Mouse (Mus musculus): ENCODE results near the gene Oas1g. TPM values are rescaled to one million over a fixed set of nuclear protein-coding genes. Genes with fewer than 3 reads are reported as not detected.
"Not testable (repeated sequence)": the region's sequence is repeated elsewhere in the genome, so short reads cannot be mapped to it uniquely, and the experiment has no call there.

Oas1g gene
- polyA plus RNA-seq, 1 experiment from 2014 or later, result 0.45 TPM

DNA sequence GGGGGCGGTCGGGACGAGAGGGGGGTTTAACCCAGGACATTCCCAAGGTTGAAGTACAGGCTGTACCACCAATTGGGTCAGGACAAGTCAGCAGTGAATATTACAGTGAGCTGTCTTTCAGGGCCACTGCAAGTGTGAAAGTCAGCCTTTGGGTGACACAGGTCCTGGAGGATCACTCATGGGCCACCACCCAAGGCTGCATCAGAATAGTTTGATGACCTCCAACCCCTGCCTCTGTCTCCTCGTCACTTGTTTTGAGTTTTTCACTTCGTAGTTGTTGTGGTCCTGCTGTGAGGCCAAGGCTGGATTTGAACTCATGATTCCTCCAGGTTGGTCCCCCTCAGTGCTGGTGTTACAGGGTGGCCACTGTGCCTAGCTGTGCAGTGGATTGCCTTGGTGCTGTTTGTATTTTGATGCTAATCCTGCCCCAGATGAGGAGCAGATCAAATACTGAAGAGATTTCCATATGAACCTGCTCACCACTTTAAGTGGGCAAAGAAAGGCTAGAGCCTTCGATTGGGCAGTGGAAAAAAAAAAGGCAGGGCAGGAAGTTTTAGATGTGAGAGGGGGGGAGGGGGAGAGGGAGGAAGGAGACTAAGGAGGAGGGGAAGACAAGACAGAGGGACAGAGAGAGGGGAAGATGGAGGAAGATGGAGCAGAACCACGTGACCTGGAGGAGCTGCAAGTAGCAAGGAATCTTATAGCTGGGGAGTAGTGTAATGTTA is 20.9 kb upstream of the Oas1g start:
- WGBS, result 53% methylated on average over 7 of the region's 7 CpGs
- no peak for ATAC-seq (ENCODE audit: low FRiP score, low TSS enrichment)

DNA sequence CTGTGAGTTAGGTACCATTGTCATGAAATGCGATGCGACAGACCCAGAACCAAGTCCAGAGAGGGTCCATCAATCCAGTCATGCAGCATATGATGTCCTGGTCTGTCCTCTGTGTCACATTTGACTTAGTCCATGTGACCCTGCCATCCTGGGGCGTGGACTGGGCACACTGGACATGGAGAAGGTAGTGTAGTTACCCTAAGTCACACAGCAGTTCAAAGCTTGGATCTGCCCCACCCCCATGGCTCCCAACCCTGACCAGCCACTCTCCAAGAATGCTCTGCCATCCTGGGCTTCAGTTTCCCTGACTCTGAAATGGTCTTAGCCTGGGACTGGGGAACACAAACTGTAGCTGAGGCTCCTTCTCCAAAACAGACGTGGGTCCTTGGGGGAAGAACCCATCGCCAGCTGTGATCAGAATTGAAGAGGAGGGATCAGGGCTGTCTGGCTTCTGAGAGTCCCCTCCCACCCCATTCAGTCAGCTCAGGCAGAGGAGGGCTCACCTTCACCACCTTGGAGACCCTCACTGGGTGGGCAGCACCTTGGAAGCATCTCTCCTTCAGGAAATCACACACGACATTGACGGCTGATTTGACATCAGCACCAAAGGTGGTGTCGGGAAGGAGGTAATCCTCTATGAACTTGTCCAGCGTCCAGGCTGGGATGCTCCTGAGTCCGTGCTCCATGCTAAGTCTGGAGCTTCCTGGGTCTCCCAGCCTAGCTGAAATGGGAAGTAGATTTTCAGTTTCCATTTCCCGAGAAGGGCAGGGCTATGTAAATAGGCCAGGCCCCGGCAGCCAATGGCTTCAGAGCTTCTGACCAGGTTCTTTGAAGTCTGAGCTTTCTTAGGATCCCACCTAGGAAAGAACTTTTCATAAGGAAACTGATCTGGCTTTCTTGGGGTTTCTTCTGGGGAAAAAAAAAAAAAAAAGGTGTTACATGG is 19.6 kb upstream of the Oas1g start, which contains the start of gene Oas1a:
TSS of gene Oas1a (minus strand) at position 731 of the 943 bp plus-strand sequence.
- H3K4me3 ChIP-seq (ENCODE audit: low read length); H3K36me3 ChIP-seq (ENCODE audit: control insufficient read depth, insufficient read depth, low read length); H3K27me3 ChIP-seq (ENCODE audit: control insufficient read depth, insufficient read depth, low read length); H3K4me1 ChIP-seq (ENCODE audit: control insufficient read depth, insufficient read depth, low read length); H3K27ac ChIP-seq (ENCODE audit: low read depth, low read length); ATAC-seq (ENCODE audit: low FRiP score, low TSS enrichment); H3K4me2 ChIP-seq (replicated peaks; ENCODE audit: low read depth, low read length); H3K9me3 ChIP-seq (ENCODE audit: control insufficient read depth, low read length); H3K9ac ChIP-seq (ENCODE audit: low read depth, low read length): not testable (repeated sequence)
- WGBS, result 36% methylated on average over 8 of the region's 12 CpGs

More for the DNA sequence above, 20.9 kb upstream of the Oas1g start:
- Histone ChIP-seq H3K4me1 (ENCODE audit: control insufficient read depth, insufficient read depth, low read length) (no peaks in the 10 kb centered on the region), H3K4me3 (ENCODE audit: low read length) (no peak overlapping the region), H3K36me3 (ENCODE audit: control insufficient read depth, insufficient read depth, low read length) (no peaks in the 10 kb centered on the region), H3K4me2 (replicated peaks; ENCODE audit: low read depth, low read length) (no peak overlapping the region), H3K9ac (ENCODE audit: low read depth, low read length) (no peak overlapping the region), H3K9me3 (ENCODE audit: control insufficient read depth, low read length) (no peaks in the 10 kb centered on the region), H3K27ac (ENCODE audit: low read depth, low read length) (no peak overlapping the region), H3K27me3 (ENCODE audit: control insufficient read depth, insufficient read depth, low read length) (no peaks in the 10 kb centered on the region)

- H3K4me1 ChIP-seq (ENCODE audit: control insufficient read depth, insufficient read depth, low read length), result no peaks in the 10 kb centered on the region
- no peak for ATAC-seq (ENCODE audit: low FRiP score, low TSS enrichment)
- no peaks in the 10 kb centered on the region for H3K27me3 ChIP-seq (ENCODE audit: control insufficient read depth, insufficient read depth, low read length)
- H3K9ac ChIP-seq (ENCODE audit: low read depth, low read length), result no peak overlapping the region
- no peak overlapping the region for H3K4me2 ChIP-seq (replicated peaks; ENCODE audit: low read depth, low read length)
- no peaks in the 10 kb centered on the region for H3K36me3 ChIP-seq (ENCODE audit: control insufficient read depth, insufficient read depth, low read length)
- no peaks in the 10 kb centered on the region for H3K9me3 ChIP-seq (ENCODE audit: control insufficient read depth, low read length)
- H3K27ac ChIP-seq (ENCODE audit: low read depth, low read length), result no peak overlapping the region
- 92% methylated on average over 5 of the region's 5 CpGs for WGBS
- H3K4me3 ChIP-seq (ENCODE audit: low read length), result no peak overlapping the region
Measured at GRCm38 (mm10) chr5:120902056-120902455, 14.6 kb upstream of the Oas1g start.

GRCm38 (mm10) chr5:120900666-120901065 is 13.3 kb upstream of the Oas1g start:
- WGBS, result 63% methylated on average over 1 of the region's 1 CpGs
- Histone ChIP-seq H3K4me2 (replicated peaks; ENCODE audit: low read depth, low read length) (no peak overlapping the region), H3K27me3 (ENCODE audit: control insufficient read depth, insufficient read depth, low read length) (no peaks in the 10 kb centered on the region), H3K9ac (ENCODE audit: low read depth, low read length) (no peak overlapping the region), H3K4me3 (ENCODE audit: low read length) (no peak overlapping the region), H3K27ac (ENCODE audit: low read depth, low read length) (no peak overlapping the region), H3K4me1 (ENCODE audit: control insufficient read depth, insufficient read depth, low read length) (no peaks in the 10 kb centered on the region), H3K9me3 (ENCODE audit: control insufficient read depth, low read length) (no peaks in the 10 kb centered on the region), H3K36me3 (ENCODE audit: control insufficient read depth, insufficient read depth, low read length) (no peaks in the 10 kb centered on the region)
- no peak for ATAC-seq (ENCODE audit: low FRiP score, low TSS enrichment)

DNA sequence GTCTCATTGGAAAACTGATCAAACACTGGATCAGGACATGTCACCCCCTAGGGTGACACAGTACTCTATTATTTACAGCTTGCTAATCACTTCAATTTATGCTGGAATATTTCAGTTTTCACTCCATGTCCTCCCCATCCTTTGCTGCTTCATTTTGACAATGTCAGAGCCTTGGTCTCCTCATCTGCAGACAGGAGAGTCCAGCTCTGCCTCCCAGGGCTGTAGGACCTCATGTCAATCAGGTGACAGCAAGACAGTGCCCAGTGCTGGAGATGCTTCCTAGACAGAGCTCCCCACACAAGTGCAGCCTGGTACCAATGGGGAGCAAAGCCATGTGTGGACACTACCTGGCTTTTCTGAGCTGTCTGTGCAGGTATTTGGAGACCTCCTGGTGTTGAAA is 11.3 kb upstream of the Oas1g start:
- H3K4me3 ChIP-seq (ENCODE audit: low read length), result no peak overlapping the region
- no peak for ATAC-seq (ENCODE audit: low FRiP score, low TSS enrichment)
- H3K4me1 ChIP-seq (ENCODE audit: control insufficient read depth, insufficient read depth, low read length), result no peaks in the 10 kb centered on the region
- no peak overlapping the region for H3K27ac ChIP-seq (ENCODE audit: low read depth, low read length)
- no peaks in the 10 kb centered on the region for H3K9me3 ChIP-seq (ENCODE audit: control insufficient read depth, low read length)
- no peaks in the 10 kb centered on the region for H3K36me3 ChIP-seq (ENCODE audit: control insufficient read depth, insufficient read depth, low read length)
- H3K27me3 ChIP-seq (ENCODE audit: control insufficient read depth, insufficient read depth, low read length), result no peaks in the 10 kb centered on the region
- H3K9ac ChIP-seq (ENCODE audit: low read depth, low read length), result no peak overlapping the region
- H3K4me2 ChIP-seq (replicated peaks; ENCODE audit: low read depth, low read length), result no peak overlapping the region

DNA sequence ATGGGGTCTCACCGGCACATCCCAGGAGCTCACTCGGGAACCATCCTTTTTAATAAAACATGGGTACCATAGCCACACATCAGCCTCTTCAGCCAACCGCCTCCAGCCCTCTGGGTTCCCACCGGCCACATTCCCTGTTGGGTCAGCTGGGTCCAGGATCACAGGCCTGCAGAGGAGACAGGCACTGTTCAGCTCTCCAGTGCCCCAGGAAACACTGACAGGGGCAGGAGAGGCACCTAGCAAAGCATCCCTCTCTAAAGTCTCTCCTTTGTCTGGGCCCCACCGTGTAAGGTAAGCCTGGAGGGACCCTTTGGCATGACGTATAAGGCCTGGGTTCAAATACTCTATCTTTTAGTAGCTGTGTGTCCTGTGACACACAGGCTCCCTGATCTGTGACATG is 10.9 kb upstream of the Oas1g start:
- ATAC-seq (ENCODE audit: low FRiP score, low TSS enrichment), result no peak
- WGBS, result 87% methylated on average over 6 of the region's 6 CpGs
- Histone ChIP-seq H3K27me3 (ENCODE audit: control insufficient read depth, insufficient read depth, low read length) (no peaks in the 10 kb centered on the region), H3K4me2 (replicated peaks; ENCODE audit: low read depth, low read length) (no peak overlapping the region), H3K4me3 (ENCODE audit: low read length) (no peak overlapping the region), H3K27ac (ENCODE audit: low read depth, low read length) (no peak overlapping the region), H3K4me1 (ENCODE audit: control insufficient read depth, insufficient read depth, low read length) (no peaks in the 10 kb centered on the region), H3K9me3 (ENCODE audit: control insufficient read depth, low read length) (no peaks in the 10 kb centered on the region), H3K9ac (ENCODE audit: low read depth, low read length) (no peak overlapping the region), H3K36me3 (ENCODE audit: control insufficient read depth, insufficient read depth, low read length) (no peaks in the 10 kb centered on the region)

DNA sequence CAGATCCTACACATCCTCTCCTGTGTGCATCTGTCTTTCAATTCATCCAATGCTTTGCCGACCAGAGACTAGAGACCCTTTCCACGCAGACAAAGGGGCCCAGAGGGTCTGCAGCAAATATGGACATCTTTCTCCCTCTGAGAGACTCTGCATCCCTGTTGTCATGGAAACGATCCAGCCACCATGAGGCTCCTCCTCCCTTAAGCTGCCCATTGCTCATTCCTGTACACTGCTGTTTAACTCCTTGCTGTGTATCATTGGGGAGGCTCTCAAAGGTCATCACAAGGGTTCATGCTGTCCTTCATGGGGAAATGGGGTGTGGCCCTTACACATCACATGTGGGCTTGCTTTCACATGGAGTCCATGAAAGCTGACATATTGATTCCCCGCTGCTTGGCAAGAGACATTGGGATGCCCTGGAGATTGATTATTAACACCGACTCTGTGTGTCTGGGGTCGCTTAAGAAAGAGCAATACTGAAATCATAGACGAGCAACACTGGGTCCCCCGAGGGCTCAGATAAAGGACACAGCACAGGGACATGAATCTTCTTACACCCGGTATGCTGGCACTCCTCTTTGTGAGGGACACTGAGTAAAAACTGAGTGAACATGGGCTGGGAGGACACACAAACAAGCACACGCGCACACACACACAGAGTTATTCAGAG is 8.0 kb upstream of the Oas1g start:
- Histone ChIP-seq H3K9ac (ENCODE audit: low read depth, low read length) (no peak overlapping the region), H3K36me3 (ENCODE audit: control insufficient read depth, insufficient read depth, low read length) (no peaks in the 10 kb centered on the region), H3K4me2 (replicated peaks; ENCODE audit: low read depth, low read length) (no peak overlapping the region), H3K4me3 (ENCODE audit: low read length) (no peak overlapping the region), H3K27me3 (ENCODE audit: control insufficient read depth, insufficient read depth, low read length) (no peaks in the 10 kb centered on the region), H3K9me3 (ENCODE audit: control insufficient read depth, low read length) (no peaks in the 10 kb centered on the region), H3K4me1 (ENCODE audit: control insufficient read depth, insufficient read depth, low read length) (no peaks in the 10 kb centered on the region), H3K27ac (ENCODE audit: low read depth, low read length) (no peak overlapping the region)
- WGBS, result 85% methylated on average over 11 of the region's 11 CpGs
- ATAC-seq (ENCODE audit: low FRiP score, low TSS enrichment), result no peak

GRCm38 (mm10) chr5:120894692-120895091 is 7.3 kb upstream of the Oas1g start:
- H3K36me3 ChIP-seq (ENCODE audit: control insufficient read depth, insufficient read depth, low read length); H3K9ac ChIP-seq (ENCODE audit: low read depth, low read length); H3K27ac ChIP-seq (ENCODE audit: low read depth, low read length); H3K27me3 ChIP-seq (ENCODE audit: control insufficient read depth, insufficient read depth, low read length); H3K4me3 ChIP-seq (ENCODE audit: low read length); H3K4me1 ChIP-seq (ENCODE audit: control insufficient read depth, insufficient read depth, low read length); H3K4me2 ChIP-seq (replicated peaks; ENCODE audit: low read depth, low read length); H3K9me3 ChIP-seq (ENCODE audit: control insufficient read depth, low read length); ATAC-seq (ENCODE audit: low FRiP score, low TSS enrichment): not testable (repeated sequence)
- WGBS, result 80% methylated on average over 2 of the region's 2 CpGs

All from kidney, embryonic 14.5 days (tissue).